Mouse (Mus musculus): ENCODE data around the gene Ddx4. TPM values are rescaled to one million over a fixed set of nuclear protein-coding genes. Genes with fewer than 3 reads are reported as not detected.
"Not testable (repeated sequence)": the region's sequence is repeated elsewhere in the genome, so short reads cannot be mapped to it uniquely, and the experiment has no call there.

Gene Ddx4
- polyA plus RNA-seq, 1 experiment: not detected

DNA sequence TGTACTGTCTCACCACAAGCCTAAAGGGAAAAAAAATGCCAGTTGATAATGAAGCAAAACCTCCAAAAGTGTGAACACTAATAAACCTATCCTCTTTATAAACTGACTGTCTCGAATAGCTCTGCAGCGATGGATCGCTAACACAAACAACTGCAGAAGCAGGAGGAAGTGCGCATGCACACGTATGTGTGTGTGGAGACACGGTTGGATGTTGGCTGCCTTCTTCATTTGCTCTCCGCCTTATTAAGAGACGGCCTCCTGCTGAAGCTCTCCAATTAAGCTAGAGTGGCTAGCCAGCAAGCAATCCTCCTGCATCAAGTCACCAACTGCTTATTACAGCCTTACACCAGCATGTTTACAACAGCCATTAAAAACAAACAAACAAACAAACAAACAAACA lies 70.0 kb downstream of the Ddx4 start:
- 76% methylated on average over 8 of the region's 8 CpGs for WGBS
- TF ChIP-seq POLR2A (IDR thresholded peaks at IDR 0.05; ENCODE audit: low read depth, low read length): no peak
- no peak for TF ChIP-seq CTCF (IDR thresholded peaks at IDR 0.05; ENCODE audit: extremely low read depth, insufficient read length, insufficient replicate concordance, low read depth, low read length)
- Histone ChIP-seq H3K36me3 (ENCODE audit: control insufficient read depth, insufficient read depth, low read length) (no peaks in the 10 kb centered on the region), H3K4me3 (ENCODE audit: low read depth, low read length) (no peak overlapping the region), H3K27ac (ENCODE audit: insufficient read depth, low read depth, low read length) (no peak overlapping the region), H3K27me3 (ENCODE audit: control insufficient read depth, insufficient read depth, low read length) (no peaks in the 10 kb centered on the region), H3K4me1 (ENCODE audit: control insufficient read depth, insufficient read depth, insufficient read length, low read length) (no peaks in the 10 kb centered on the region)

DNA sequence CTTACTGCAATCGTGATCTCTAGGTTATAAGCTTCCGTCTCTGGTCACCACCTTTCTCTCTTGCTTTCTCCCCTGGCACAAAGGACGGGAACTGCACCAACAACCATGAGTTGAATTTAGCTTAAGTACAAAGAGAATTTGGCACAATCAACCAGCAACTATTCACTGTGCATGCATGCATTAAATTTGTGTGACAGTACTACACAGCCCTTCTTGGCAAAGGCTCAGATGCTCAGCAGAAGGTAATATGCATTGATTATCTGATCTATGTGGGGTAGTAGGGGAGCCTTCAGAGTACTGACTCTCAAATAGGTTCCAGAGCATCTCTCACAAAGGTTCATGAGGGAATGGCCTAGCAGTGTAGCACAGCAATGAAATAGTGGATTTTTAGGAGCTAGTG lies 70.5 kb downstream of the Ddx4 start:
- no peaks in the 10 kb centered on the region for H3K27me3 ChIP-seq (ENCODE audit: control insufficient read depth, insufficient read depth, low read length)
- WGBS: 90% methylated on average over 3 of the region's 3 CpGs
- no peak overlapping the region for H3K27ac ChIP-seq (ENCODE audit: insufficient read depth, low read depth, low read length)
- TF ChIP-seq POLR2A (IDR thresholded peaks at IDR 0.05; ENCODE audit: low read depth, low read length) (no peak), CTCF (IDR thresholded peaks at IDR 0.05; ENCODE audit: extremely low read depth, insufficient read length, insufficient replicate concordance, low read depth, low read length) (no peak)
- H3K4me1 ChIP-seq (ENCODE audit: control insufficient read depth, insufficient read depth, insufficient read length, low read length): no peaks in the 10 kb centered on the region
- no peaks in the 10 kb centered on the region for H3K36me3 ChIP-seq (ENCODE audit: control insufficient read depth, insufficient read depth, low read length)
- no peak overlapping the region for H3K4me3 ChIP-seq (ENCODE audit: low read depth, low read length)

DNA sequence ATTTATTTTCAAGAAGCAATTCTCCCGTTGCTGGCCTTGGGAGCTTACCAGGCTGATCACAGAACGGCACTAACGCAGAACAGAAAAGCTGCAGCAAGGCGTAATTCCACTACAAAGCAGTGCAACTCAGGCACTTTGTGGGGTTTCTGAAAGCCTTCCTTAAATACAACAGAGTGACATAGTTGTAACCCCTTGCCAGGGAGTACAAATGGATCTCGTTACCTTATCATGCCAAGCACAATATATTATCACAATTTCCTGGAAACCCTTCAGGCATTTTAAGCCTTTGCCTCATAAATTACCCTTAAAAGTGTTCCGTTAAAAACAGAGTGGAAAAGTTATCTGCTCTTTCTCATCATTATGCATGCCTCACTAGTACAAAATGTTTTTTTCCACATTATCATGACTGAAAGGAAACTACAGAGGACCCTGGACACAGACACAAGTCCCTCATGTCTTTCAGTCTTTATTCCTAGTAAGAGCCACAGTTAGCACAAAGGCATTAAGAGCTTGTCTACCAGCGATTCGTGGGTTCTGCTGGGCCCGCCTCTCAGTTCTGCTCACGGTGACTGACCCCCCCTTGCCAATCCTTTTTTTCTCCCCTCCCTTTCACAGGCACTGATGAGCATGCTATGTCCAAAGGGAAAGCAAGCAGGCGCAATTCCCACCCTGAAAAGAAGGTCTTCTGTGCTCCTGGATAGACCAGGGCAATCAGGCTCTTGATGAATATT lies 71.5 kb downstream of the Ddx4 start:
- 38% methylated on average over 11 of the region's 11 CpGs for WGBS
- Histone ChIP-seq H3K27me3 (ENCODE audit: control insufficient read depth, insufficient read depth, low read length) (no peaks in the 10 kb centered on the region), H3K4me3 (ENCODE audit: low read depth, low read length) (no peak overlapping the region), H3K27ac (ENCODE audit: insufficient read depth, low read depth, low read length) (no peak overlapping the region), H3K4me1 (ENCODE audit: control insufficient read depth, insufficient read depth, insufficient read length, low read length) (no peaks in the 10 kb centered on the region), H3K36me3 (ENCODE audit: control insufficient read depth, insufficient read depth, low read length) (no peaks in the 10 kb centered on the region)
- TF ChIP-seq POLR2A (IDR thresholded peaks at IDR 0.05; ENCODE audit: low read depth, low read length) (no peak), CTCF (IDR thresholded peaks at IDR 0.05; ENCODE audit: extremely low read depth, insufficient read length, insufficient replicate concordance, low read depth, low read length) (no peak)

DNA sequence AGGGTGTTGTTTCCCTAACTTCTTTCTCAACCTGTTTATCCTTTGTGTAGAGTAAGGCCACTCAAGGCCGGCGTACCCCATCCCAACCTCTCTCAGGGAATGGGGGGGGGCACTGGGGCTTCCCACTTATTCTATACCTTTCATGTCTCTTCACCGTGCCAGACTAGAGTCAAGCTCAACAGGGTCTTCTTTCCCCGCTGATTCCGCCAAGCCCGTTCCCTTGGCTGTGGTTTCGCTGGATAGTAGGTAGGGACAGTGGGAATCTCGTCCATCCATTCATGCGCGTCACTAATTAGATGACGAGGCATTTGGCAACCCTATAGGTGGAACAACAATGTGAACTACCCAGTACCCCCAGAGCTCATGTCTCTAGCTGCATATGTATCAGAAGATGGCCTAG lies 74.2 kb downstream of the Ddx4 start:
- not testable (repeated sequence) for H3K36me3 ChIP-seq (ENCODE audit: control insufficient read depth, insufficient read depth, low read length); H3K4me3 ChIP-seq (ENCODE audit: low read depth, low read length); H3K4me1 ChIP-seq (ENCODE audit: control insufficient read depth, insufficient read depth, insufficient read length, low read length); H3K27ac ChIP-seq (ENCODE audit: insufficient read depth, low read depth, low read length); H3K27me3 ChIP-seq (ENCODE audit: control insufficient read depth, insufficient read depth, low read length)
- 92% methylated on average over 11 of the region's 11 CpGs for WGBS

DNA sequence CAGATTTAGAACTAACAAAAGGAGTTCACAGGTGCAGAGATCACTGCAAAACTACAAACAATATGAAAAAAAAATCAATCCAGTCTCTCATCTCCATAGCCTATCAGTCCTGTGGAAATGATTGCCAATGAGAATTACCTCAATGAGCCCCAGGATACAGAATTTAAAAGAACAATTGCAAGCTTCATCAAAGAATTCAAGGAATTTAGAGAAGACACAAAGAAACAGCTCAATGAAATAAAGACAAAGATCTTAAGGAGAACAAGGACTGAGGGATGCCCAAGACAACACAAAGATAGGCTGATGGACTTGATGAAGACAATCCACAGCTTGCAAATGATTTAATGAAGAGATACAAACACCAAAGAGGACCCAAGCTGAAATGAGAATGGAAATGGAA lies 78.5 kb downstream of the Ddx4 start:
- Histone ChIP-seq H3K4me1 (ENCODE audit: control insufficient read depth, insufficient read depth, insufficient read length, low read length) (no peaks in the 10 kb centered on the region), H3K36me3 (ENCODE audit: control insufficient read depth, insufficient read depth, low read length) (no peaks in the 10 kb centered on the region), H3K27ac (ENCODE audit: insufficient read depth, low read depth, low read length) (no peak overlapping the region), H3K27me3 (ENCODE audit: control insufficient read depth, insufficient read depth, low read length) (no peaks in the 10 kb centered on the region; the same call in 1 of the 2 replicates), H3K4me3 (ENCODE audit: low read depth, low read length) (no peak overlapping the region)
- TF ChIP-seq CTCF (IDR thresholded peaks at IDR 0.05; ENCODE audit: extremely low read depth, insufficient read length, insufficient replicate concordance, low read depth, low read length): no peak

DNA sequence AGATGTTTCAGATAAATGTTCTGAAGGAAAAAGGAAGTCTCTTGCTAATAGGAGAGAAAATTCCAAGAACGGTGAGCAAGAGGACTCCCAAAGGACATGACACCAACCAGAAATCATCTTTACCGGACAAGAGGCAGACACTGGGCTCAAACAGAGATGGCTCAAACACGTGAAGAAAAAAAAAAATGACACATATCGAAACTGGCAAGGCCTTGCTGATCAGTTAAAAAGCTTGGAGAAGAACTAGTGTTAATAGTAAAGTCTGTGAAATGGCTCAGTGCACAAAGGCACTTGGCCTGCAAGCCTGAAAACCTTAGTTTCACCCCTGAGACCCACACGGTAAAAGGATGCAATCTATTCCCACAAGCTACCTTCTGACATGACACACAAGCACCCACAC lies 81.5 kb downstream of the Ddx4 start:
- WGBS: 74% methylated on average over 5 of the region's 5 CpGs
- Histone ChIP-seq H3K27me3 (ENCODE audit: control insufficient read depth, insufficient read depth, low read length) (no peaks in the 10 kb centered on the region; the same call in 1 of the 2 replicates), H3K4me1 (ENCODE audit: control insufficient read depth, insufficient read depth, insufficient read length, low read length) (no peaks in the 10 kb centered on the region), H3K27ac (ENCODE audit: insufficient read depth, low read depth, low read length) (no peak overlapping the region), H3K36me3 (ENCODE audit: control insufficient read depth, insufficient read depth, low read length) (no peaks in the 10 kb centered on the region), H3K4me3 (ENCODE audit: low read depth, low read length) (no peak overlapping the region)
- TF ChIP-seq POLR2A (IDR thresholded peaks at IDR 0.05; ENCODE audit: low read depth, low read length) (no peak), CTCF (IDR thresholded peaks at IDR 0.05; ENCODE audit: extremely low read depth, insufficient read length, insufficient replicate concordance, low read depth, low read length) (no peak)

DNA sequence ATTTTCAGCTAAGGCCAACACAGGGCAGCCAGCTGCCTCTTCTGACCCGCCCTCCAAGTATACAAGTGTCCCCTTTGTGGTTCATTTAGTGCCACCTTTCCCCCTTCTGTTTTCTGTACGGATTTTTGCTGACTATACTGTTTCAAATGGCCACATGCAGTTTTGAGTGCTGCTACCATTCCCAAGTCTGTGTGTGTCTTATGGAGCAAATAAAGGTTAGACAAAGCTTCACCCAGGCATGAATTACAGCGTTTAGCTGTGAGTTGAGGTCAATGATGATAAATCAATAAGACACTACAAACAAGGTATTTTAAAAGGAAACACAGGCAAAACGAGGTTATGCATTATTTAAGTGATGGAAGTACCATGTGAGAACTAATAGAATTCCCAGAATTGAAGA lies 82.7 kb downstream of the Ddx4 start:
- no peaks in the 10 kb centered on the region for H3K4me1 ChIP-seq (ENCODE audit: control insufficient read depth, insufficient read depth, insufficient read length, low read length)
- TF ChIP-seq CTCF (IDR thresholded peaks at IDR 0.05; ENCODE audit: extremely low read depth, insufficient read length, insufficient replicate concordance, low read depth, low read length): no peak
- no peak for TF ChIP-seq POLR2A (IDR thresholded peaks at IDR 0.05; ENCODE audit: low read depth, low read length)

More for the DNA sequence above, 82.7 kb downstream of the Ddx4 start:
- Histone ChIP-seq H3K27ac (ENCODE audit: insufficient read depth, low read depth, low read length) (no peak overlapping the region), H3K27me3 (ENCODE audit: control insufficient read depth, insufficient read depth, low read length) (no peaks in the 10 kb centered on the region; the same call in 1 of the 2 replicates), H3K36me3 (ENCODE audit: control insufficient read depth, insufficient read depth, low read length) (no peaks in the 10 kb centered on the region), H3K4me3 (ENCODE audit: low read depth, low read length) (no peak overlapping the region)
- WGBS: 38% methylated on average over 4 of the region's 4 CpGs
